Mouse (Mus musculus): ENCODE data around the gene Ssc4d. TPM values are rescaled to one million over a fixed set of nuclear protein-coding genes. Genes with fewer than 3 reads are reported as not detected.
A peak's percentile ranks its signal among the peaks of the same experiment; 100 is the strongest.

Ssc4d gene
- polyA plus RNA-seq, 1 experiment from 2014 or later, result 2.5 TPM

GRCm38 (mm10) chr5:135970247-135970646 lies 4.1 kb downstream of the Ssc4d start:
- Histone ChIP-seq H3K27ac (no peak overlapping the region), H3K9me3 (no peaks in the 10 kb centered on the region), H3K27me3 (replicated peaks) (no peaks in the 10 kb centered on the region), H3K4me3 (replicated peaks) (no peak overlapping the region), H3K4me1 (replicated peaks) (peaks cover 7% of the 10 kb centered on the region; the same call in 1 of the 2 replicates), H3K4me2 (replicated peaks) (no peak overlapping the region), H3K9ac (no peak overlapping the region), H3K36me3 (no peaks in the 10 kb centered on the region)
- 77% methylated on average over 6 of the region's 6 CpGs for WGBS
- ATAC-seq, result no peak

- H3K9me3 ChIP-seq, result no peaks in the 10 kb centered on the region
- H3K27ac ChIP-seq, result no peak overlapping the region
- H3K4me2 ChIP-seq (replicated peaks), result no peak overlapping the region
- H3K9ac ChIP-seq, result no peak overlapping the region
- H3K27me3 ChIP-seq (replicated peaks), result no peaks in the 10 kb centered on the region
- no peak for ATAC-seq
- no peak overlapping the region for H3K4me3 ChIP-seq (replicated peaks)
- H3K4me1 ChIP-seq (replicated peaks), result peaks cover 5% of the 10 kb centered on the region; the same call in 1 of the 2 replicates
- H3K36me3 ChIP-seq, result no peaks in the 10 kb centered on the region
- WGBS, result 65% methylated on average over 1 of the region's 1 CpGs
Observed at GRCm38 (mm10) chr5:135968781-135969180, 5.5 kb downstream of the Ssc4d start.

GRCm38 (mm10) chr5:135966866-135967265 lies 7.5 kb downstream of the Ssc4d start:
- Histone ChIP-seq H3K27ac (no peak overlapping the region), H3K4me3 (replicated peaks) (no peak overlapping the region), H3K4me2 (replicated peaks) (no peak overlapping the region), H3K9me3 (no peaks in the 10 kb centered on the region), H3K4me1 (replicated peaks) (peaks cover 8% of the 10 kb centered on the region), H3K27me3 (replicated peaks) (no peaks in the 10 kb centered on the region), H3K36me3 (no peaks in the 10 kb centered on the region), H3K9ac (no peak overlapping the region)
- 62% methylated on average over 9 of the region's 9 CpGs for WGBS
- ATAC-seq, result no peak

- H3K4me1 ChIP-seq (replicated peaks), result peaks cover 10% of the 10 kb centered on the region
- H3K4me2 ChIP-seq (replicated peaks), result peak overlapping the region; percentile 66
Observed at GRCm38 (mm10) chr5:135965501-135965930, 8.8 kb downstream of the Ssc4d start.

GRCm38 (mm10) chr5:135963280-135963627 lies 11.1 kb downstream of the Ssc4d start:
- Histone ChIP-seq H3K9me3 (no peaks in the 10 kb centered on the region), H3K36me3 (no peaks in the 10 kb centered on the region), H3K4me2 (replicated peaks) (peak overlapping the region; percentile 93), H3K27me3 (replicated peaks) (no peaks in the 10 kb centered on the region), H3K4me1 (replicated peaks) (peaks cover 10% of the 10 kb centered on the region), H3K9ac (peak overlapping the region; percentile 63), H3K27ac (peak overlapping the region; percentile 87), H3K4me3 (replicated peaks) (peak overlapping the region; percentile 48)
- 11% methylated on average over 6 of the region's 6 CpGs for WGBS
- ATAC-seq, result no peak

More at GRCm38 (mm10) chr5:135965501-135965930, 8.8 kb downstream of the Ssc4d start:
- H3K27me3 ChIP-seq (replicated peaks), result no peaks in the 10 kb centered on the region
- H3K9me3 ChIP-seq, result no peaks in the 10 kb centered on the region
- 9% methylated on average over 24 of the region's 24 CpGs for WGBS
- H3K9ac ChIP-seq, result peak overlapping the region; percentile 29
- peak overlapping the region; percentile 30 for H3K4me3 ChIP-seq (replicated peaks)
- ATAC-seq, result no peak
- no peaks in the 10 kb centered on the region for H3K36me3 ChIP-seq
- H3K27ac ChIP-seq, result 0 out of 2 replicates have a peak overlapping the region, but pooled peaks have one; percentile 9

- H3K36me3 ChIP-seq, result no peaks in the 10 kb centered on the region
- H3K4me1 ChIP-seq (replicated peaks), result peaks cover 10% of the 10 kb centered on the region
- H3K9ac ChIP-seq, result peak overlapping the region; percentile 63
- H3K27ac ChIP-seq, result peak overlapping the region; percentile 90
- H3K9me3 ChIP-seq, result no peaks in the 10 kb centered on the region
- under 1% methylated on average over 64 of the region's 64 CpGs for WGBS
- peak overlapping the region; percentile 93 for H3K4me2 ChIP-seq (replicated peaks)
- H3K27me3 ChIP-seq (replicated peaks), result no peaks in the 10 kb centered on the region
- ATAC-seq, result peak; percentile 95
- H3K4me3 ChIP-seq (replicated peaks), result peak overlapping the region; percentile 48
Observed at GRCm38 (mm10) chr5:135962492-135963279, 11.6 kb downstream of the Ssc4d start.

- peak; percentile 78 for ATAC-seq
- Histone ChIP-seq H3K4me1 (replicated peaks) (peaks cover 12% of the 10 kb centered on the region), H3K27me3 (replicated peaks) (no peaks in the 10 kb centered on the region), H3K27ac (peak overlapping the region; percentile 90), H3K9me3 (no peaks in the 10 kb centered on the region), H3K36me3 (no peaks in the 10 kb centered on the region), H3K4me2 (replicated peaks) (peak overlapping the region; percentile 65), H3K9ac (peak overlapping the region; percentile 26), H3K4me3 (replicated peaks) (peak overlapping the region; percentile 48)
- WGBS, result under 1% methylated on average over 11 of the region's 11 CpGs
Observed at GRCm38 (mm10) chr5:135962125-135962491, 12.2 kb downstream of the Ssc4d start.

GRCm38 (mm10) chr5:135960909-135961635 lies 13.3 kb downstream of the Ssc4d start:
- Histone ChIP-seq H3K27me3 (replicated peaks) (no peaks in the 10 kb centered on the region), H3K9me3 (no peaks in the 10 kb centered on the region), H3K27ac (no peak overlapping the region), H3K4me3 (replicated peaks) (no peak overlapping the region), H3K36me3 (no peaks in the 10 kb centered on the region), H3K4me1 (replicated peaks) (peaks cover 14% of the 10 kb centered on the region), H3K9ac (no peak overlapping the region), H3K4me2 (replicated peaks) (peak overlapping the region; percentile 65)
- ATAC-seq, result no peak
- 94% methylated on average over 15 of the region's 15 CpGs for WGBS

GRCm38 (mm10) chr5:135959911-135960310 lies 14.4 kb downstream of the Ssc4d start:
- no peak overlapping the region for H3K4me3 ChIP-seq (replicated peaks)
- no peaks in the 10 kb centered on the region for H3K36me3 ChIP-seq
- H3K9me3 ChIP-seq, result no peaks in the 10 kb centered on the region
- H3K4me1 ChIP-seq (replicated peaks), result peaks cover 9% of the 10 kb centered on the region; the same call in 1 of the 2 replicates
- no peaks in the 10 kb centered on the region for H3K27me3 ChIP-seq (replicated peaks)
- WGBS, result 90% methylated on average over 7 of the region's 7 CpGs
- no peak overlapping the region for H3K9ac ChIP-seq
- H3K4me2 ChIP-seq (replicated peaks), result no peak overlapping the region
- no peak overlapping the region for H3K27ac ChIP-seq
- no peak for ATAC-seq

- H3K9me3 ChIP-seq, result no peaks in the 10 kb centered on the region
- H3K27me3 ChIP-seq (replicated peaks), result no peaks in the 10 kb centered on the region
- H3K9ac ChIP-seq, result no peak overlapping the region
- H3K27ac ChIP-seq, result peak overlapping the region; percentile 82
- H3K36me3 ChIP-seq, result no peaks in the 10 kb centered on the region
- H3K4me1 ChIP-seq (replicated peaks), result peaks cover 9% of the 10 kb centered on the region; the same call in 1 of the 2 replicates
- no peak overlapping the region for H3K4me2 ChIP-seq (replicated peaks)
- H3K4me3 ChIP-seq (replicated peaks), result no peak overlapping the region
- 87% methylated on average over 4 of the region's 4 CpGs for WGBS
- no peak for ATAC-seq
Observed at GRCm38 (mm10) chr5:135958367-135958766, 16.0 kb downstream of the Ssc4d start.

GRCm38 (mm10) chr5:135957207-135957974 lies 16.9 kb downstream of the Ssc4d start:
- H3K4me3 ChIP-seq (replicated peaks), result peak overlapping the region; percentile 26
- no peaks in the 10 kb centered on the region for H3K36me3 ChIP-seq
- peak; percentile 90 for ATAC-seq
- H3K4me2 ChIP-seq (replicated peaks), result peak overlapping the region; percentile 59
- 9% methylated on average over 28 of the region's 28 CpGs for WGBS
- no peaks in the 10 kb centered on the region for H3K27me3 ChIP-seq (replicated peaks)
- no peak overlapping the region for H3K9ac ChIP-seq
- no peaks in the 10 kb centered on the region for H3K9me3 ChIP-seq
- peaks cover 7% of the 10 kb centered on the region; the same call in 1 of the 2 replicates for H3K4me1 ChIP-seq (replicated peaks)
- H3K27ac ChIP-seq, result peak overlapping the region; percentile 88

All from intestine, embryonic 15.5 days (tissue).